Mouse (Mus musculus) adrenal gland, adult 8-10 months (tissue): ENCODE results near the gene Vav1. TPM values are rescaled to one million over a fixed set of nuclear protein-coding genes. Genes with fewer than 3 reads are reported as not detected.
"Not testable (repeated sequence)": the region's sequence is repeated elsewhere in the genome, so short reads cannot be mapped to it uniquely, and the experiment has no call there.

Experiments
- DNase-seq: peaks from one replicate; pipeline ENCODE4 v3.0.0; 2022
- total RNA-seq, 4 experiments: library from RNA; stranded (reverse); gene quantifications; 2 replicates each; pipeline ENCODE4 v1.2.4; 2022

The Vav1 gene
- total RNA-seq, 4 experiments from 2014 or later: 3.0 to 6.2 (median 4.1) TPM

GRCm38 (mm10) chr17:57253306-57253705 lies 25.6 kb upstream of the Vav1 start:
- DNase-seq: no peak

GRCm38 (mm10) chr17:57255354-57255753 lies 23.5 kb upstream of the Vav1 start:
- DNase-seq: no peak

DNA sequence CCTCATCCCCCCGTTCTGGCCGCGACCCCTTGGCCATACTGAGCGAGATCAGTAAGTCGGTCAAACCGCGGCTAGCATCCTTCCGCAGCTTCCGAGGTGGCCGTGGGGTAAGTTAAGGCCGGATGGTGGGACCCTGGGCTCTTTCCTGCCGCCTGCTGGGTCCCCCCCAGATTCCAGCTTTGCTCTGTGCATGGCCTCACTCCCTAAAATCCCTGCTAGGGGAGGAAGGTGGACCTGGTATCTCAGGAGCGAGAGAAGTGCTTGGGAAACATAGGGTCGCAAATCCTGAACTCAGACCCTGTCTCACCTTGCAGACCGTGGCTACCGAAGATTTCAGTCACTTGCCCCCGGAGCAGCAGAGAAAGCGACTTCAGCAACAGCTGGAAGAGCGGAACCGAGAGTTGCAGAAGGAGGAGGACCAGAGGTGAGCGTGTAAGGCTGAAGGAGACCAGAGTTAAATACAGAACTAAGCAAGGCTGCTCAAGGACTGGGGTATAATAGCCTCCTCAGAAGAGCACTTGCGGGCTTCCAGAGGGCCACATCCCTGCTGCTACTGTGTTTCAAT lies 21.9 kb upstream of the Vav1 start:
- no peak for DNase-seq

DNA sequence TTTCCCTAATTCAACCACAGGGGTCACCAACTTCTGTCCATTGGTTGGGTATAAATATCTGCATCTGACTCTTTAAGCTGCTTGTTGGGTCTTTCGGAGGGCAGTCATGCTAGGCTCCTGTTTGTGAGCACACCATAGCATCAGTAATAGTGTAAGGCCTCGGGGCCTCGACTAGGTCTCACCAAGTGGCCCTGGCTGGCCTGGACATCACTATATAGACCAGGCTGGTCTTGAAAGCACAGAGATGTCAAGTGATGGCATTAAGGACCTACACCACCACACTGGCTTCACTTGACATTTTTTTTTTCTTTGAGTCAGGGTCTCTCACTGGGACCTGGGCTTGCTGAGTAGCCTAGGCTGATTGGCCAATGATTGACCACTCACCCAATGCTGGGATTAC lies 20.7 kb upstream of the Vav1 start:
- DNase-seq: no peak

DNA sequence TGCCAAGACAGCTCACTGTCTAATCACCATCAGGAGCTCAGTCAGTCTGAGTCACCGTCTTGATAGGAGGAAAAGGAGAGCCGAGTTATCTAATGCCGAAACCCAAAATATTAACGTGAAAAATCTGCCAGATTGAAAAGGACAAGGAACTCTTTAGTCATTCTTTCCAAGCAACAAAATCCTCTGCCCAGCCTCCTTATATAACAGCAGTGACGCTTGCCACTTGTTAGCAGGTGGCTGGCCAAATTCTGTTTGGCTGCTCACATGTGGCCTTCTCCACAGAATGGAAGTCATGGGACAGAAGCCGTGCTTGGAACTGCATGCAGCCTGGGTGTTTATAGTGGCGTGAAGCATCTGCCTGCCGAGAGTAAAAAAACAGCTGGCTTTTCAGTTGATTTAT lies 19.2 kb upstream of the Vav1 start:
- no peak for DNase-seq

- no peak for DNase-seq
These were observed 18.5 kb upstream of the Vav1 start for GRCm38 (mm10) chr17:57260351-57260750.

- DNase-seq: no peak
These were observed 17.6 kb upstream of the Vav1 start for GRCm38 (mm10) chr17:57261286-57261685.

DNA sequence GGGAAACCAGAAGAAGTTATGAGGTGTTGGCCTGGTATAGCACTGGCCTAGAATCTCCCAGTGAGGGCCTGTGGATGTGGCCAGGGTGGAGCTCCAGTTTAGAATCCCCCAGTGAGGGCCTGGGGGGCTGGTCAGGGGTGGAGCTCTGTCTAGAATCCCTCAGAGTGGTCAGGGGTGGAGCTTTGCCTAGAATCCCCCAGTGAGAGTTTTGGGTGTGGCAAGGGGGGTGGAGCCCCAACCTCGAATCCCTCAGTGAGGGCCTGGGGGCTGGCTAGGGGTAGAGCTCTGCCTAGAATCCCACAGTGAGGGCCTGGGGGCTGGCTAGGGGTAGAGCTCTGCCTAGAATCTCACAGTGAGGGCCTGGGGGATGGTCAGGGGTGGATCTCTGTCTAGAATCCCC lies 17.1 kb upstream of the Vav1 start:
- DNase-seq: no peak

DNA sequence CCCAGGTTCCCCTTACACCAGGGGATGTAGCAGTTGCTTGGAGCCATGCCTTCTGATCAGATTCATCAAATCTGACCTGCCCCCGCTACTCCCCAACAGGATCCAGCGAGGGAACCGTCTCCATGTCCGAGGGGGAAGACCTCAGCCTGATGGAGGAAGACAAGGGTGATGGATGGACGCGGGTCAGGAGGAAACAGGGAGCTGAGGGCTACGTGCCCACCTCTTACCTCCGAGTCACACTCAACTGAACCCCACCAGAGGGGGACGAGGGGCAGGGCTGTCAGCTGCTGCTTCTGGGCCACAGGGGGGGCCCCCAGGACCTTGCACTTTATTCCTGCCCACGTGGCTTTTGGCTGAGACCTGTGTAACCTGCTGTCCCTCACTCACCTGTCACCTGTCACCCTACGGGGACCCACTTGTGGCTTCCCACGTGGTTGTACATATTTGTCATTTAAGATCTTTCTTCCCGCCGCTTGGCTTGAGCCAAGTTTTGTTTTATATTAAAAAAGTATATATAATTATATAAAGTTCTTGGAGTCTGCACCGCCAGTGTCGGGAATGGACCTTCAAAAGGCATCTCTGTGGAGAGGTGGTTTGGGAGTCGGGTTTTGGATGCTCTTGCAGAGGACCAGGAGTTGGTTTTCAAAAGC lies 15.9 kb upstream of the Vav1 start:
- no peak for DNase-seq

GRCm38 (mm10) chr17:57264164-57264563 lies 14.7 kb upstream of the Vav1 start:
- no peak for DNase-seq

- DNase-seq: peak; percentile 88
These were observed 13.6 kb upstream of the Vav1 start for GRCm38 (mm10) chr17:57264972-57265945.

- DNase-seq: no peak
These were observed 11.3 kb upstream of the Vav1 start for GRCm38 (mm10) chr17:57267556-57268126.

DNA sequence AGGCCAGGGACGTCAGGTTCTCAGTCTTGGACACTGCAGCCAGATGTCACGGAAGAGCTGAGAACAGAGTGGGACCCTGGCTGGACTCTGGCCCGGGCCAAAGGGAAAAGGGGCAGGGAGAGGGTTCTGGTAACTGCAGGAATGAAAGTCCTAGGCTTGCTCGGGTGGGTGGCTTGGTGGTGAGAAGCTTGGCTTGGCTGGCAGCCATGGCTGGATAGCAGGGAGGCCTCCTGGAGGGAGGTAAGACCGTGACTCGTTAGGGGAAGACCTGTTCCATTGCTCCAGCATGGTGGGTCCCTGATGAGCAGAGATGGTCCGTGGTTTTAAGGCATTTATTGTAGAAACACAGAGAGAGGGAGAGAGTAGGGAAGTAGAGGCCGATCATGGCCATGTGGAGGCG lies 7.6 kb upstream of the Vav1 start:
- DNase-seq: no peak

DNA sequence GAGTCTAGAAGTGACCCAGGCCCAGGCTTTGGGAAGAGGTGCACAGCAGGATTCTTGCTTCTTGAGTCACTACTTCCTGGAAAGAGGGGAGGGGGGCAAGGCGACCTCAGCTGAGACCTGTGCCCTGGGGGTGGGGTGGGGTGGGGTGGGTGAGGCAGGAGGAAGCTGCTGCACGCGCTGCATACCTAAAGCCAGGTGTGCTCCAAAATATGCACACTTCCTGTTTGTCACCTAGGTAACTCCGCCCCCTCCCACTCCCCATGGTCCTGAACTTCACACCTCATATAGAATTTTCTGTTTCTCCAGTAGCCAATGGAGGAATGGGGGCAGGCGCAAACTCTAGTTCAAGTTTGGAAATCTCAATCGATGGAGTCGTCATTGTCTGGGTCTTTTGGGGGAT lies 5.1 kb upstream of the Vav1 start:
- no peak for DNase-seq

- no peak for DNase-seq
These were observed 4.2 kb upstream of the Vav1 start for GRCm38 (mm10) chr17:57274686-57275085.

DNA sequence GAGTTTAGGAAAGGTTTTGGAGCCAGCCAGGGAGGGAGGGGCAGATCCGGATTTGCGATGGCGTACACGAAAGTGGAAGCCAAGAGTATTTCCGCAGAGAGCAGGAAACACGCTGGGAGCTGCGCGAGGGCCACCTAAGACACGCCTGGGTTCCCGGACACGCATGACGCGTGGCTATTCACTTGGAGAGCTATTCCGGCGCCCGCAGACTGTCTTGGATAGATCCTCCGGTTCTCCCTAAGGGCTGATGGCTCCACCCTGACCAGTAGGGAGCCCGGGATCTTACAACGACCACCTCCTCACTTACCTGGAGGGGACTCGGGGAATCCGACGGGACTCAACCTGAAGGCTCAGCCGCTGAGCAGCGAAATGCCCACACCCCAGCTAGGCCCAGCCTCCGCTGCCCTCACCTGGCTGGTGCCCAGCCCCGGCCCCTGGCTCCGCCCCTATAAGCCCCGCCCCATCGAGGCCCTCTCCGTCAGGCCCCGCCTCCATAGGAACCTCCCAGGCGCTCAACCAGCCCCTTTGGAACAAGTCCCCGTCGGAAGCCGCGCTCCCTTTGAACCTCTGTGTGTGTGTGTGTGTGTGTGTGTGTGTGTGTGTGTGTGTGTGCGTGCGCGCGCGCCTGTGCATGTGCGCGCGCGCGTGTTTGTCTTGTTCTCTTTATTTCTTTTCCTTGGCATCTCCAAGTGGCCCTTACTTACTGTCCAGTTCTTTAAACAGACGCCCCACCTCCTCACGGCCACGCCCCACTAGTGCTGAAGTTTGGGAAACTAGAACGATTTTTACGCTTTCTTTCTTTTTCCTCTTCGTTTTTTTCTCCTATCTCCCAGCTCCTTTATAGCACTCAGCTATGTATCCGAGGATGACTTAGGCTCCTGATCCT lies 3.5 kb upstream of the Vav1 start:
- DNase-seq: peak; percentile 89

DNA sequence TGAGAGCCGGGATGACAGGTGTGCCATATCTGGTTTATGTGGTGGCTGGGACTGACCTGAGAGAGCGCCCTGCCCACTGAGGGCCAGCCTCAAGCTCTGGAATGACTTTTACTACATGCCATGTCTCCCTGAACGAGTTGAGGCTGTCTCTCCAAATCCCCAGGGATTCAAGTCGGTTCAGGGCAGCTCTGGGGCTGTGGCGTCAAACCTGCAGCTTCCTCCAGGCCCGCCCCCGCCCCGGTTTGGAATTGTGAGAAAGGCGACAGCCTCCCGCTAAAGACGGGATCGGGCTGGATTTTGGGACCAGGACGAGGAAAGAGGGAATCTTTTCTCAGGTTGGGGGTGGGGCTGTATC lies 2.9 kb upstream of the Vav1 start:
- DNase-seq: no peak

GRCm38 (mm10) chr17:57276634-57277121 lies 2.2 kb upstream of the Vav1 start:
- peak; percentile 65 for DNase-seq

DNA sequence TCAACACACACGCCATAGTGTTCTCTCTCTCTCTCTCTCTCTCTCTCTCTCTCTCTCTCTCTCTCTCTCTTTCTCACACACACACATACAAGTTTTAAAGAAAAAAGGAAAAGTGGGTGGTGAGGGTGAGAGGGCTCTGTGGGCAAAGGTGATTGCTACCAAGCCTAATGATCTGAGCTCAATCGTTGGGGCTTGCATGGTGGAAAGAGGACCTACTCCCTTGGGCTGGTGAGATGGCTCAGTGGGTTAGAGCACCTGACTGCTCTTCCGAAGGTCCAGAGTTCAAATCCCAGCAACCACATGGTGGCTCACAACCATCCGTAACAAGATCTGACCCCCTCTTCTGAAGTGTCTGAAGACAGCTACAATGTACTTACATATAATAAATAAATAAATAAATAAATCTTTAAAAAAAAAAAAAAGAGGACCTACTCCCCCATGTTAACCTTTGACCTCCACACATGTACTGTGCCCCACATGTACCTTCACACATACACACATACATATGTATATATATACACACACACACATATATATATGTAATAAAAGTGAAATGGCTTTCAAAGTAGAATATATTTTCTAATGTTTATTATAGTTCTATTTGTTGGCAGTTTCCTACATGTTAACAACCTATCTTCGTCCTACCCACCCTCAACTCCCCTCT lies 1.2 kb upstream of the Vav1 start:
- DNase-seq: not testable (repeated sequence)

GRCm38 (mm10) chr17:57278537-57278936 lies 363 bp upstream of the Vav1 start:
- DNase-seq: no peak

DNA sequence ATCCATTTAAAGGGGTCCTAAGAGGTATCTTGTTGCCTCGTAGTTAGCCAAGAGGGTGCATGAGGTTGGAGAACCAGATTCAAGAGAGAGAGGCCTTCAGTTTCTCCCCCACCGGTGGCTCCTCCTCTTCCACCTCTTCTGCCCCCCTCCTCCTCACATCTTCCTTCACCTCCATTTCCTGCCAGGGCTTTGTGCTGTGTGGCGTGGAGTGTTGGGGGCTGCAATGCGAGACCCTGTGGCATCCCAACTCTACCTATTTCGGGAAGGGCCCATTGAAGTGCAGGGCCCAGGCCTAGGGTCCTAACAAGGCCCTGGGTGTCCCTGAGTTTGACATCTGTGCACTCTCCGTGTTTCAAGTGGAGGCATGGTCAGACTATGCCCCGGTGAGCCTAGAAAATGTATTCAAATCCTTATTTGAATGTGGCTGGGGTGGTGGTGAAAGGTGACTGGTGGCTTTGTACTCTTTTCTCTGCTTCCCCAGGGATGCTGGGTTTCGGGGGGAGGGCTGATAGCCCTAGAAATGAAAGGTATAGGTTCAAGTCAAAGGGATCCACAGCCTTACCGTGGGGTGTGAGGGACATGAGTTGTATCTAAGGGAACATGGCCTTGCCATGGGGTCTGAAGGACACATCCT lies 808 bp downstream of the Vav1 start:
- no peak for DNase-seq
